8 mouse cellular contexts compared by ENCODE assay signal in the genomic region with DNA sequence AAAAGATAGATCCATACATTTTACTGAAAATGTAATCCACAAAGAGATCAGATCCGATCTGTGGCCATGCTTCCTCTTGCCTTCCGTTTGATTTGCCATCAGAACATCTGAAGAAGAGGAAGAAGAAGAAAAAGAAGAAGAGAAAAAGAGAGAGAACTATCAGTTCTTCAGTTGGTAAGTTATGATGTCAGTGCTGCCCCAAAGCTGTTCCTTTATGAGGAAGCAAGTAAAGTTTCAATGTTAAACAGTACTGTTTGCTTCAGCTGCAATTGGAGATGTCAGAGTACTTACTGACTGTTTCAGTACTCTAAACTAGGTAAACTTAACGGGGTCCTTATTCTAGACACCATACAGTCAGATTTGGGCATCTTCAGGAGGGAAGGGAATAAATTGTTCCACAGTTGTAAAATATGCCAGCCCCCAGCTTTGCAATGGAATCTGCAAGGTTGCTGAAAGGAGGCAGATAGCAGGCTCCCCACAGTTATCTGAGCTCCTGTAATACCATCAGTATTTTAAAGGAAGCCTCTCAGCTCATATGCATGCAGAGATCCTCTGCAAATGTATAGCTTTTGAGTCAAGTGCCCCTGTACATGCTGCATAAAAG. TPM values are rescaled to one million over a fixed set of nuclear protein-coding genes. Genes with fewer than 3 reads are reported as not detected.
DNase-seq lines count a peak whose midpoint lies in the region; ATAC-seq and TF ChIP-seq lines count a peak whose summit lies in the region.

No protein-coding gene starts in this region.

- 51% methylated on average over 3 of the region's 3 CpGs for WGBS in forebrain, postnatal 0 days
- 37% methylated on average over 3 of the region's 3 CpGs for WGBS in midbrain, postnatal 0 days

- H3K27ac ChIP-seq in left cerebral cortex, adult 2 months = peak overlapping the region; percentile 100
- H3K27ac ChIP-seq in forebrain, postnatal 0 days (ENCODE audit: low read depth, low read length) = peak overlapping the region; percentile 100
- peak overlapping the region; percentile 99 for H3K27ac ChIP-seq in midbrain, postnatal 0 days (ENCODE audit: low read depth, low read length)

- TF ChIP-seq CTCF in left cerebral cortex, adult 2 months (IDR thresholded peaks at IDR 0.05) = no peak
- no peak for TF ChIP-seq CTCF in forebrain, postnatal 0 days (IDR thresholded peaks at IDR 0.05; ENCODE audit: low read depth)
- TF ChIP-seq CTCF in midbrain, postnatal 0 days (IDR thresholded peaks at IDR 0.05) = no peak

- DNase-seq in left cerebral cortex, adult 2 months (ENCODE audit: extremely low spot score in 1 of 2, low spot score in 2 of 2) = no peak
- DNase-seq in left cerebral cortex, adult 11 months (ENCODE audit: low spot score) = no peak
- DNase-seq in cerebellum, postnatal 25 days = peak; percentile 23 to 38
- peak; percentile 72 for DNase-seq in forebrain, postnatal 0 days
- DNase-seq in midbrain, postnatal 0 days (ENCODE audit: low spot score) = peak; percentile 26
- DNase-seq in natural killer cell, adult 2 months (ENCODE audit: low spot score in 2 of 2) = no peak
- DNase-seq in urinary bladder, adult 2 months (ENCODE audit: low spot score) = no peak

- H3K4me3 ChIP-seq in left cerebral cortex, adult 2 months = peak overlapping the region; percentile 75
- H3K4me3 ChIP-seq in forebrain, postnatal 0 days (ENCODE audit: low read depth, low read length) = peak overlapping the region; percentile 76
- H3K4me3 ChIP-seq in midbrain, postnatal 0 days (ENCODE audit: low read depth, low read length) = peak overlapping the region; percentile 77

- no peaks in the 10 kb centered on the region for H3K9me3 ChIP-seq in forebrain, postnatal 0 days (ENCODE audit: low read length)
- no peaks in the 10 kb centered on the region for H3K9me3 ChIP-seq in midbrain, postnatal 0 days (ENCODE audit: low read length)

- H3K27me3 ChIP-seq in forebrain, postnatal 0 days (ENCODE audit: insufficient read depth, low read length) = no peaks in the 10 kb centered on the region
- H3K27me3 ChIP-seq in midbrain, postnatal 0 days (ENCODE audit: insufficient read depth, low read length) = no peaks in the 10 kb centered on the region

- H3K9ac ChIP-seq in forebrain, postnatal 0 days = peak overlapping the region; percentile 100
- H3K9ac ChIP-seq in midbrain, postnatal 0 days (replicated peaks; ENCODE audit: low read length, poor library complexity, severe bottlenecking) = peak overlapping the region; percentile 99

- H3K36me3 ChIP-seq in forebrain, postnatal 0 days (ENCODE audit: insufficient read depth) = no peaks in the 10 kb centered on the region
- no peaks in the 10 kb centered on the region for H3K36me3 ChIP-seq in midbrain, postnatal 0 days (ENCODE audit: insufficient read depth, low read length)

- 0 out of 2 replicates have a peak, but pooled peaks cover 10% of the 10 kb centered on the region for H3K4me1 ChIP-seq in forebrain, postnatal 0 days (ENCODE audit: insufficient read depth)
- H3K4me1 ChIP-seq in midbrain, postnatal 0 days (ENCODE audit: insufficient read depth, low read length) = peaks cover 8% of the 10 kb centered on the region; the same call in 1 of the 2 replicates

- no peak for ATAC-seq in forebrain, postnatal 0 days
- ATAC-seq in midbrain, postnatal 0 days (ENCODE audit: low FRiP score) = no peak
- ATAC-seq in activated CD4-positive, CD25-positive, alpha-beta regulatory T cell, adult 4 months = no peak

- intact Hi-C loops in left cerebral cortex, adult 2 months (cut with DNase I) = loop anchor here (5.0 to 10.0 kb wide), 9 partner anchors 80 to 670 kb away; a partner anchor contains a TSS

- peak overlapping the region; percentile 89 for H3K4me2 ChIP-seq in forebrain, postnatal 0 days (ENCODE audit: low read depth)
- H3K4me2 ChIP-seq in midbrain, postnatal 0 days (ENCODE audit: low read depth, low read length, poor library complexity, severe bottlenecking) = peak overlapping the region; percentile 76

RNA-seq across cellular contexts. Expression of a gene that starts 2.7 kb away (rescaled TPM):
- total RNA-seq in left cerebral cortex, adult 2 months (2021) = 10 to 100 TPM; 34.0 to 37.7 TPM
- total RNA-seq in forebrain, postnatal 0 days (2014; rRNA removed) = 156 and 167 TPM in 2 replicates
- 140 and 159 TPM in 2 replicates for polyA plus RNA-seq in forebrain, postnatal 0 days (2015; fragmentation: Nextera tagmentation; extraction: Ambion mirVana)
- total RNA-seq in midbrain, postnatal 0 days (2014; rRNA removed) = 121 and 134 TPM in 2 replicates
- polyA plus RNA-seq in midbrain, postnatal 0 days (2015; fragmentation: Nextera tagmentation; extraction: Ambion mirVana) = 119 and 122 TPM in 2 replicates
- polyA plus RNA-seq in activated CD4-positive, CD25-positive, alpha-beta regulatory T cell, adult 4 months (2017; shearing (Covaris generic)) = not detected
- polyA plus RNA-seq in urinary bladder, adult 2 months (2012; rRNA removed) = 0.65 and 0.84 TPM in 2 replicates

RNA-seq across cellular contexts. Expression of a gene that starts 34.2 kb away (rescaled TPM):
- 10 to 100 TPM; 31.9 to 32.6 TPM for total RNA-seq in left cerebral cortex, adult 2 months (2021)
- total RNA-seq in forebrain, postnatal 0 days (2014; rRNA removed) = 18.1 and 23.1 TPM in 2 replicates
- polyA plus RNA-seq in forebrain, postnatal 0 days (2015; fragmentation: Nextera tagmentation; extraction: Ambion mirVana) = 115 and 120 TPM in 2 replicates
- 16.5 and 24.4 TPM in 2 replicates for total RNA-seq in midbrain, postnatal 0 days (2014; rRNA removed)
- polyA plus RNA-seq in midbrain, postnatal 0 days (2015; fragmentation: Nextera tagmentation; extraction: Ambion mirVana) = 122 and 130 TPM in 2 replicates
- 10 to 100 TPM; 79.4 to 89.7 TPM for polyA plus RNA-seq in activated CD4-positive, CD25-positive, alpha-beta regulatory T cell, adult 4 months (2017; shearing (Covaris generic))
- 111 and 138 TPM in 2 replicates for polyA plus RNA-seq in urinary bladder, adult 2 months (2012; rRNA removed)

Comparison
In these comparisons a context has a peak if more than half of its experiments do, and no peak if none do; other contexts are left out.
1. DNase-seq: peak in cerebellum, postnatal 25 days (2 of 2), forebrain, postnatal 0 days (single experiment) and midbrain, postnatal 0 days (single experiment); none in left cerebral cortex, adult 2 months (0 of 2), left cerebral cortex, adult 11 months (single experiment), natural killer cell, adult 2 months (0 of 2) and urinary bladder, adult 2 months (single experiment).
2. RNA of a gene that starts 2.7 kb away (polyA plus RNA-seq): 140 to 159 TPM in forebrain, postnatal 0 days and 119 to 122 TPM in midbrain, postnatal 0 days; 0.65 to 0.84 TPM in urinary bladder, adult 2 months and not detected in activated CD4-positive, CD25-positive, alpha-beta regulatory T cell, adult 4 months; every median in the first group is over 10 times any median in the second.
3. Peak in every context shown above with its lines, with median percentiles within 50 percentile points of each other: H3K27ac ChIP-seq and H3K4me3 ChIP-seq.